Mouse (Mus musculus) cortical plate, adult 2 months (tissue): ENCODE data around the gene Cd4.

Experiments used
- CTCF ChIP-seq: fragments of 200-500 bp; IDR thresholded peaks from 2 replicates; pipeline ENCODE4 v1.5.1; 2011; ENCODE audit warnings: mild to moderate bottlenecking, control low read depth, low read length; ENCODE audit not compliant: insufficient read depth; ENCODE audit errors: extremely low read depth
- POLR2A ChIP-seq: fragments of 200-500 bp; IDR thresholded peaks from 2 replicates; pipeline ENCODE4 v1.6.1; 2011; ENCODE audit warnings: mild to moderate bottlenecking, low read length, control low read depth; ENCODE audit not compliant: insufficient read depth; ENCODE audit errors: extremely low read depth

- TF ChIP-seq CTCF (no peak), POLR2A (no peak)
Observed at GRCm38 (mm10) chr6:124865766-124866362, 22.2 kb downstream of the Cd4 start.
